Mouse (Mus musculus) embryonic facial prominence, embryonic 14.5 days (tissue): Measurements from ENCODE around the gene Tmem167b. TPM values are rescaled to one million over a fixed set of nuclear protein-coding genes. Genes with fewer than 3 reads are reported as not detected.

Experiments used
- ATAC-seq: fragments of 200-750 bp; cut with Nextera tagmentation; 2 replicates; pipeline ENCODE4 v1.8.0; 2017; ENCODE audit warnings: low read depth, moderate number of reproducible peaks, moderate TSS enrichment
- DNase-seq: peaks from one replicate; pipeline ENCODE4 v3.0.0-alpha.2; 2015; ENCODE audit warnings: low spot score
- H3K27ac ChIP-seq: fragments of 300-500 bp; sonication (generic); replicated peaks from 2 replicates; pipeline ENCODE4 v1.5.1; 2014; ENCODE audit warnings: low read depth, mild to moderate bottlenecking, low read length, moderate library complexity
- H3K27me3 ChIP-seq: fragments of 300-500 bp; sonication (generic); replicated peaks from 2 replicates; pipeline ENCODE4 v1.6.1; 2014; ENCODE audit warnings: low read length; ENCODE audit not compliant: control insufficient read depth, insufficient read depth
- H3K36me3 ChIP-seq: fragments of 300-500 bp; sonication (generic); 2 replicates; pipeline ENCODE4 v1.6.1; 2014; ENCODE audit warnings: low read length, mixed read lengths; ENCODE audit not compliant: control insufficient read depth, insufficient read depth
- H3K4me1 ChIP-seq: fragments of 300-500 bp; sonication (generic); 2 replicates; pipeline ENCODE4 v1.6.1; 2014; ENCODE audit warnings: antibody characterized with exemption, low read length; ENCODE audit not compliant: control insufficient read depth, insufficient read depth
- H3K4me2 ChIP-seq: fragments of 300-500 bp; sonication (generic); 2 replicates; pipeline ENCODE4 v1.6.1; 2014; ENCODE audit warnings: low read depth, mild to moderate bottlenecking, low read length, moderate library complexity, mixed read lengths
- H3K4me3 ChIP-seq: fragments of 300-500 bp; sonication (generic); 2 replicates; pipeline ENCODE4 v1.5.1; 2014; ENCODE audit warnings: low read depth, mild to moderate bottlenecking, low read length
- H3K9ac ChIP-seq: fragments of 300-500 bp; sonication (generic); 2 replicates; pipeline ENCODE4 v1.6.1; 2014; ENCODE audit warnings: low read depth, mild to moderate bottlenecking, low read length, moderate library complexity, mixed read lengths
- H3K9me3 ChIP-seq: fragments of 300-500 bp; sonication (generic); 2 replicates; pipeline ENCODE4 v1.6.1; 2016; ENCODE audit warnings: low read length; ENCODE audit not compliant: control insufficient read depth
- WGBS: fragments of 180-500 bp; shearing (Covaris S2); extraction: QIAGEN DNeasy Blood & Tissue Kit; methylation state at CpG from one replicate; pipeline ENCODE4 v1.1.7; 2014; 5-methylcytosine and 5-hydroxymethylcytosine counted together
- polyA plus RNA-seq: library from polyadenylated mRNA; unstranded; fragments of >200 nt; fragmentation: Nextera tagmentation; extraction: Ambion mirVana; gene quantifications from 2 replicates; pipeline ENCODE4 v1.2.1, GENCODE M21; 2014

Tmem167b gene
- polyA plus RNA-seq = 46.3 and 46.8 TPM in 2 replicates

DNA sequence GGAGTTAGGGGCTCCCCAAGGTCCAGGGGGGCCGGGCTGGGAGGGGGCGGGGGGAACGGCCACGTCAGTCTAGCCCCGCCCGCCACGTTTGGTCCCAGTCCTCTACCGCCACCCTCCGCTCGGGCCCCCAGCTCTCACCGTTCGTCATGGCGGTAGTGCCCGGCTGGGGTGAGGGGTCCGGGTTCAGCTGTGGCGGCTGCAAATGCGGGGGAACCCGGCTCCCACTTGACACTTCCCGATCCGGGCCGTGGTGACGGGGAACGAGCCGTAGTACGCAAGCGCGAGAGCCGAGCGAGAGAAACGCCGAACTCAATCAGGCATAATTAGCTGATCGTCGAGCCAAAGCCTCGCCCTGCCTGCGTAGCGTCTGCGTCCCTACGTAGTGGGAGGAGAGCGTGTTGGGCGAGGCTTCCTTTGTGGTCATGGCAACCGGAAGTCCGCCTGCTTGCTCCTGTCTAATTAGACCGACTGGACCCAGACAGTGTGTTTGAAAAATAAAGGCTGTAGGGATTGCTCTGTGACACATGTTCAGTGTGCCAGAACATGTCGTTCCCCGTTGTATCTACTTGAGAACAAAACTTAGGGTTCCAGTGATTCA is at the start of gene Tmem167b:
TSS of gene Tmem167b (minus strand) at position 334 of the 598 bp plus-strand sequence.
- H3K4me1 ChIP-seq = peaks cover 4% of the 10 kb centered on the region; the same call in 1 of the 2 replicates
- peak within 1 kb of the TSS; percentile 78 for H3K4me3 ChIP-seq
- ATAC-seq = peak; percentile 98
- H3K36me3 ChIP-seq = peaks cover 30% of the 10 kb centered on the region
- DNase-seq = peak; percentile 100
- WGBS = under 1% methylated on average over 39 of the region's 45 CpGs
- H3K27ac ChIP-seq = peak within 1 kb of the TSS; percentile 87
- no peaks in the 10 kb centered on the region for H3K27me3 ChIP-seq
- H3K9me3 ChIP-seq = no peaks in the 10 kb centered on the region
- peak within 1 kb of the TSS; percentile 89 for H3K9ac ChIP-seq
- H3K4me2 ChIP-seq = peak within 1 kb of the TSS; percentile 66

DNA sequence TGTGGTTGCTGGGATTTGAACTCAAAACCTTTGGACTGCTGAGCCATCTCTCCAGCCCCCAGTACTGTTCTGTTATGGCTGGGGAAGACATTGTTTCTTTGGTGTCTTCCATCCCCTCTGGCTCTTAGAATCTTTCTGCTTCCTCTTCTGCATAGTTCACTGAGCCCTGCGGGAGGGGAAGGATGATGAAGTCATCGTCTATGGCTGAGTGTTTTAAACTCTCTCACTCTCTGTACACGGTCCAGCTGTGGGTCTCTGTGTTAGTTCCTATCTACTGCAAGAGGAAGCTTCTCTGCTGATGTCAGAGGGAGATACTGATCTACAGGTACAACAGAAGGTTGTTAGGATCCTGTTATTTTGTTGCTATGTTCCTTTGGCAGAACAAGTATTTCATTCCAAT is 46.6 kb upstream of the Tmem167b start:
- Histone ChIP-seq H3K36me3 (peaks cover 9% of the 10 kb centered on the region; the same call in 1 of the 2 replicates), H3K4me1 (no peaks in the 10 kb centered on the region), H3K27ac (no peak overlapping the region), H3K4me2 (no peak overlapping the region), H3K27me3 (no peaks in the 10 kb centered on the region), H3K4me3 (no peak overlapping the region), H3K9me3 (no peaks in the 10 kb centered on the region), H3K9ac (no peak overlapping the region)
- DNase-seq (no peak), ATAC-seq (no peak)
- 51% methylated on average over 3 of the region's 3 CpGs for WGBS

GRCm38 (mm10) chr3:108591530-108592522 is 29.6 kb upstream of the Tmem167b start:
- H3K4me2 ChIP-seq = peak overlapping the region; percentile 87
- H3K27ac ChIP-seq = peak overlapping the region; percentile 46
- no peak for DNase-seq

GRCm38 (mm10) chr3:108590786-108591529 is 28.7 kb upstream of the Tmem167b start, which contains the start of gene Wdr47:
Gene Wdr47, plus strand, starts transcription at chr3:108591279.
- DNase-seq = peak; percentile 97
- peak; percentile 100 for ATAC-seq
- H3K4me3 ChIP-seq = peak within 1 kb of the TSS; percentile 96
- 8% methylated on average over 27 of the region's 44 CpGs for WGBS
- no peaks in the 10 kb centered on the region for H3K27me3 ChIP-seq
- H3K4me1 ChIP-seq = 0 out of 2 replicates have a peak, but pooled peaks cover 4% of the 10 kb centered on the region
- peak within 1 kb of the TSS; percentile 87 for H3K4me2 ChIP-seq
- H3K9ac ChIP-seq = peak within 1 kb of the TSS; percentile 71
- no peaks in the 10 kb centered on the region for H3K9me3 ChIP-seq
- no peaks in the 10 kb centered on the region for H3K36me3 ChIP-seq
- peak within 1 kb of the TSS; percentile 46 for H3K27ac ChIP-seq

More at GRCm38 (mm10) chr3:108591530-108592522, 29.6 kb upstream of the Tmem167b start:
- Histone ChIP-seq H3K36me3 (no peaks in the 10 kb centered on the region), H3K4me1 (0 out of 2 replicates have a peak, but pooled peaks cover 4% of the 10 kb centered on the region), H3K9ac (peak overlapping the region; percentile 71), H3K9me3 (no peaks in the 10 kb centered on the region), H3K4me3 (peak overlapping the region; percentile 96), H3K27me3 (no peaks in the 10 kb centered on the region)
- WGBS = under 1% methylated on average over 27 of the region's 61 CpGs
- ATAC-seq = peak; percentile 81

- no peak overlapping the region for H3K9ac ChIP-seq
- H3K36me3 ChIP-seq = no peaks in the 10 kb centered on the region
- no peak for DNase-seq
- H3K9me3 ChIP-seq = no peaks in the 10 kb centered on the region
- H3K27ac ChIP-seq = no peak overlapping the region
- no peak overlapping the region for H3K4me3 ChIP-seq
- 32% methylated on average over 2 of the region's 2 CpGs for WGBS
- no peak overlapping the region for H3K4me2 ChIP-seq
- H3K27me3 ChIP-seq = no peaks in the 10 kb centered on the region
- no peak for ATAC-seq
- H3K4me1 ChIP-seq = 0 out of 2 replicates have a peak, but pooled peaks cover 4% of the 10 kb centered on the region
Observed at GRCm38 (mm10) chr3:108588446-108588845, 26.2 kb upstream of the Tmem167b start.

DNA sequence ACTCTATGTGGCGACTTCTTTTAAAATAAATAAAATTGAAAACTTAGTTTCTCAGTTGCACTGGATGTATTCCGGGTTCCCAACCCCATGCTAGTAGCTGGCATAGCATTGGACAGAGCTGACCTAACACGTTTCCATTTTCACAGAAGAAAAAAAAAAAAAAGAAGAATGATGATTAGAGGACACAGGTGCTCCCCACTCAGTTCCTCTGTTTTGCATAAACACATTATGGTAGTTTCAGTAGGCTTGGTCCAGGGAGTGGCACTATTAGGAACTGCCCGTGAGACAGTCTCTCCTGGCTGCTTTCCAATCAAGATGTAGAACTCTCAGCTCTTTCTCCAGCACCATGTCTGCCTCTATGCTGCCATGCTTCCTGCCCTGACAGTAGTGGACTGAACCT is 22.3 kb upstream of the Tmem167b start:
- H3K4me2 ChIP-seq = no peak overlapping the region
- DNase-seq (no peak), ATAC-seq (no peak)
- no peaks in the 10 kb centered on the region for H3K27me3 ChIP-seq
- WGBS = 80% methylated on average over 4 of the region's 4 CpGs
- no peak overlapping the region for H3K4me3 ChIP-seq
- H3K9ac ChIP-seq = no peak overlapping the region
- H3K4me1 ChIP-seq = no peaks in the 10 kb centered on the region
- H3K27ac ChIP-seq = no peak overlapping the region
- no peaks in the 10 kb centered on the region for H3K9me3 ChIP-seq
- peaks cover under 1% of the 10 kb centered on the region; the same call in 1 of the 2 replicates for H3K36me3 ChIP-seq

- peaks cover 8% of the 10 kb centered on the region for H3K4me1 ChIP-seq
- H3K27me3 ChIP-seq = no peaks in the 10 kb centered on the region
- no peak overlapping the region for H3K4me3 ChIP-seq
- H3K9ac ChIP-seq = no peak overlapping the region
- H3K4me2 ChIP-seq = no peak overlapping the region
- no peak overlapping the region for H3K27ac ChIP-seq
- no peak for DNase-seq
- H3K36me3 ChIP-seq = peaks cover 4% of the 10 kb centered on the region; the same call in 1 of the 2 replicates
- ATAC-seq = no peak
- WGBS = 88% methylated on average over 5 of the region's 5 CpGs
- H3K9me3 ChIP-seq = no peaks in the 10 kb centered on the region
Observed at GRCm38 (mm10) chr3:108574018-108574417, 11.8 kb upstream of the Tmem167b start.
